In genomic region chr2:71655504-71656390, GRCm38 (mm10) we compare ENCODE assay signal across 8 mouse cellular contexts.
DNase-seq lines count a peak whose midpoint lies in the region; ATAC-seq and TF ChIP-seq lines count a peak whose summit lies in the region.

No protein-coding gene starts in this region.

- no peaks in the 10 kb centered on the region for H3K9me3 ChIP-seq in liver, embryonic 15.5 days (replicated peaks)
- H3K9me3 ChIP-seq in stomach, embryonic 16.5 days (replicated peaks; ENCODE audit: control insufficient read depth, low read length), result no peaks in the 10 kb centered on the region

- peak overlapping the region; percentile 68 for H3K4me2 ChIP-seq in liver, embryonic 15.5 days
- peak overlapping the region; percentile 56 for H3K4me2 ChIP-seq in stomach, embryonic 16.5 days (ENCODE audit: low read depth, low read length)

- no peaks in the 10 kb centered on the region; the same call in 1 of the 2 replicates for H3K27me3 ChIP-seq in cerebellum, adult 2 months (ENCODE audit: control insufficient read depth, insufficient read depth, low read length)
- no peaks in the 10 kb centered on the region for H3K27me3 ChIP-seq in thymus, adult 2 months (ENCODE audit: control insufficient read depth, insufficient read depth, low read length)
- H3K27me3 ChIP-seq in liver, embryonic 15.5 days, result no peaks in the 10 kb centered on the region
- H3K27me3 ChIP-seq in stomach, embryonic 16.5 days (ENCODE audit: control insufficient read depth, insufficient read depth, low read length), result no peaks in the 10 kb centered on the region

- no peaks in the 10 kb centered on the region for H3K4me1 ChIP-seq in cerebellum, adult 2 months (ENCODE audit: control insufficient read depth, insufficient read depth, low read length)
- peaks cover 16% of the 10 kb centered on the region for H3K4me1 ChIP-seq in thymus, adult 2 months (replicated peaks; ENCODE audit: control insufficient read depth, insufficient read depth, low read length)
- peaks cover 20% of the 10 kb centered on the region for H3K4me1 ChIP-seq in liver, embryonic 15.5 days (replicated peaks)
- peaks cover 17% of the 10 kb centered on the region for H3K4me1 ChIP-seq in stomach, embryonic 16.5 days (ENCODE audit: control insufficient read depth, insufficient read depth, low read length)

- H3K4me3 ChIP-seq in cerebellum, adult 2 months (replicated peaks; ENCODE audit: insufficient read depth, low read depth, low read length), result no peak overlapping the region
- H3K4me3 ChIP-seq in thymus, adult 2 months (ENCODE audit: control insufficient read depth, insufficient read depth, low read length), result peak overlapping the region; percentile 27
- H3K4me3 ChIP-seq in liver, embryonic 15.5 days (replicated peaks), result peak overlapping the region; percentile 40
- peak overlapping the region; percentile 35 for H3K4me3 ChIP-seq in stomach, embryonic 16.5 days (replicated peaks; ENCODE audit: low read length)

- DNase-seq in cerebellum, postnatal 14 days, result peak; percentile 13 to 26
- no peak for DNase-seq in cerebellum, adult 2 months
- no peak for DNase-seq in thymus, adult 2 months
- no peak for DNase-seq in thymus, adult 18-20 months
- peak; percentile 48 to 55 for DNase-seq in heart, postnatal 10 days
- no peak for DNase-seq in adipocyte (ENCODE audit: low spot score)

- no peak for TF ChIP-seq CTCF in cerebellum, adult 2 months (IDR thresholded peaks at IDR 0.05; ENCODE audit: borderline replicate concordance, insufficient read depth, low read depth, low read length)
- no peak for TF ChIP-seq CTCF in thymus, adult 2 months (IDR thresholded peaks at IDR 0.05; ENCODE audit: borderline replicate concordance, control insufficient read depth, extremely low read depth, insufficient read depth, low read length, poor library complexity)

- peak; percentile 25; the same call in 1 of the 2 replicates for ATAC-seq in liver, embryonic 15.5 days (ENCODE audit: insufficient read depth)
- ATAC-seq in stomach, embryonic 16.5 days (ENCODE audit: insufficient read depth, low FRiP score), result peak; percentile 35; the same call in 1 of the 2 replicates

- 0 out of 2 replicates have a peak overlapping the region, but pooled peaks have one; percentile 30 for H3K9ac ChIP-seq in liver, embryonic 15.5 days
- peak overlapping the region; percentile 58 for H3K9ac ChIP-seq in stomach, embryonic 16.5 days (ENCODE audit: low read length)

- no peaks in the 10 kb centered on the region for H3K36me3 ChIP-seq in thymus, adult 2 months (ENCODE audit: control insufficient read depth, insufficient read depth, low read length)
- no peaks in the 10 kb centered on the region for H3K36me3 ChIP-seq in liver, embryonic 15.5 days (replicated peaks)
- H3K36me3 ChIP-seq in stomach, embryonic 16.5 days (ENCODE audit: control insufficient read depth, insufficient read depth, low read length), result no peaks in the 10 kb centered on the region

- intact Hi-C loops in heart, postnatal 10 days (cut with DNase I), result no loop called here

- no peak for TF ChIP-seq POLR2A in cerebellum, adult 2 months (IDR thresholded peaks at IDR 0.05; ENCODE audit: borderline replicate concordance, insufficient read depth, low read length)
- TF ChIP-seq POLR2A in thymus, adult 2 months (IDR thresholded peaks at IDR 0.05; ENCODE audit: control insufficient read depth, extremely low read depth, insufficient read depth, low read length, poor library complexity), result no peak

- 11% methylated on average over 19 of the region's 19 CpGs for WGBS in cerebellum, adult 2 months
- WGBS in thymus, adult 2 months, result 16% methylated on average over 19 of the region's 19 CpGs
- whole genome bisulfite sequencing in liver, embryonic 15.5 days (ENCODE audit: insufficient replicate concordance), result 3% methylated on average over 19 of the region's 19 CpGs
- 4% methylated on average over 19 of the region's 19 CpGs for WGBS in stomach, embryonic 16.5 days

- no peak overlapping the region for H3K27ac ChIP-seq in cerebellum, adult 2 months (ENCODE audit: insufficient read depth, low read length)
- no peak overlapping the region for H3K27ac ChIP-seq in thymus, adult 2 months (ENCODE audit: control insufficient read depth, insufficient read depth, low read length)
- no peak overlapping the region for H3K27ac ChIP-seq in liver, embryonic 15.5 days (replicated peaks)
- H3K27ac ChIP-seq in stomach, embryonic 16.5 days (ENCODE audit: low read length), result no peak overlapping the region

Comparison
In these comparisons a context has a peak if more than half of its experiments do, and no peak if none do; other contexts are left out.
1. DNase-seq: peak in cerebellum, postnatal 14 days (2 of 2) and heart, postnatal 10 days (2 of 2); none in cerebellum, adult 2 months (0 of 2), thymus, adult 2 months (single experiment), thymus, adult 18-20 months (0 of 2) and adipocyte (single experiment).